Mouse (Mus musculus): ENCODE measurements around the gene Ephb1. TPM values are rescaled to one million over a fixed set of nuclear protein-coding genes. Genes with fewer than 3 reads are reported as not detected.

The Ephb1 gene
- total and polyA plus RNA-seq, 3 experiments, result not detected

GRCm38 (mm10) chr9:102310431-102310830 is 44.1 kb downstream of the Ephb1 start:
- no peaks in the 10 kb centered on the region for H3K79me2 ChIP-seq (replicated peaks; ENCODE audit: control insufficient read depth, extremely low read depth, insufficient read depth, poor library complexity, severe bottlenecking)
- H3K9me3 ChIP-seq (replicated peaks; ENCODE audit: low read length), result peaks cover 77% of the 10 kb centered on the region
- H3K4me1 ChIP-seq (ENCODE audit: control insufficient read depth in 1 of 2, insufficient read depth in 2 of 2), result no peaks in the 10 kb centered on the region
- H3K4me3 ChIP-seq (replicated peaks in 1 of 3; ENCODE audit: low read depth in 2 of 3, low read length in 2 of 3, poor library complexity in 1 of 3), result no peak overlapping the region
- no peak overlapping the region for H3K27ac ChIP-seq (ENCODE audit: insufficient read depth, low read depth)
- no peak overlapping the region for H3K4me2 ChIP-seq (ENCODE audit: insufficient read depth, low read depth, poor library complexity, severe bottlenecking)
- H3K9ac ChIP-seq (ENCODE audit: insufficient read depth, low read depth), result no peak overlapping the region
- no peaks in the 10 kb centered on the region for H3K27me3 ChIP-seq (replicated peaks)
- no peak for TF ChIP-seq BHLHE40 (IDR thresholded peaks at IDR 0.05; ENCODE audit: low read depth, low read length)
- TF ChIP-seq KAT2A (IDR thresholded peaks at IDR 0.05; ENCODE audit: insufficient replicate concordance, low read length), result no peak
- no peak for TF ChIP-seq POLR2AphosphoS2 (IDR thresholded peaks at IDR 0.05; ENCODE audit: low read depth, low read length)
- no peak for TF ChIP-seq MYC (IDR thresholded peaks at IDR 0.05; ENCODE audit: low read depth, low read length)
- TF ChIP-seq HCFC1 (IDR thresholded peaks at IDR 0.05; ENCODE audit: low read depth, low read length), result no peak
- TF ChIP-seq CHD2 (IDR thresholded peaks at IDR 0.05; ENCODE audit: low read length), result no peak
- no peak for TF ChIP-seq UBTF (IDR thresholded peaks at IDR 0.05; ENCODE audit: low read depth, low read length)
- TF ChIP-seq ZC3H11A (IDR thresholded peaks at IDR 0.05; ENCODE audit: low read depth, low read length), result no peak
- TF ChIP-seq JUN (IDR thresholded peaks at IDR 0.05; ENCODE audit: insufficient read depth, low read depth, low read length), result no peak
- no peak for TF ChIP-seq TCF12 (IDR thresholded peaks at IDR 0.05; ENCODE audit: low read depth, low read length)
- TF ChIP-seq IRF4 (IDR thresholded peaks at IDR 0.05; ENCODE audit: low read depth, low read length), result no peak
- no peak for TF ChIP-seq SIN3A (IDR thresholded peaks at IDR 0.05; ENCODE audit: low read length)
- in situ Hi-C loops (cut with MboI; ENCODE audit: low pct_ligation_motif_present, low pct_unique_long_range_greater_than_20kb, low sequenced_read_pairs), result no loop called here
- H3K36me3 ChIP-seq (replicated peaks in 1 of 2; ENCODE audit: control insufficient read depth in 1 of 2, insufficient read depth in 1 of 2, low read length in 1 of 2), result no peaks in the 10 kb centered on the region
- no peak for DNase-seq (ENCODE audit: extremely low read depth)
- dilution Hi-C loops (cut with MboI; ENCODE audit: extremely low pct_ligation_motif_present, extremely low pct_unique_long_range_greater_than_20kb, low sequenced_read_pairs), result no loop called here

GRCm38 (mm10) chr9:102309278-102309677 is 45.2 kb downstream of the Ephb1 start:
- no peak overlapping the region for H3K27ac ChIP-seq (ENCODE audit: insufficient read depth, low read depth)
- peaks cover 78% of the 10 kb centered on the region for H3K9me3 ChIP-seq (replicated peaks; ENCODE audit: low read length)
- H3K4me3 ChIP-seq (replicated peaks in 1 of 3; ENCODE audit: low read depth in 2 of 3, low read length in 2 of 3, poor library complexity in 1 of 3), result no peak overlapping the region
- H3K79me2 ChIP-seq (replicated peaks; ENCODE audit: control insufficient read depth, extremely low read depth, insufficient read depth, poor library complexity, severe bottlenecking), result no peaks in the 10 kb centered on the region
- H3K4me2 ChIP-seq (ENCODE audit: insufficient read depth, low read depth, poor library complexity, severe bottlenecking), result no peak overlapping the region
- no peaks in the 10 kb centered on the region for H3K4me1 ChIP-seq (ENCODE audit: control insufficient read depth in 1 of 2, insufficient read depth in 2 of 2)
- dilution Hi-C loops (cut with MboI; ENCODE audit: extremely low pct_ligation_motif_present, extremely low pct_unique_long_range_greater_than_20kb, low sequenced_read_pairs) (no loop called here), in situ Hi-C loops (cut with MboI; ENCODE audit: low pct_ligation_motif_present, low pct_unique_long_range_greater_than_20kb, low sequenced_read_pairs) (no loop called here)
- no peaks in the 10 kb centered on the region for H3K27me3 ChIP-seq (replicated peaks)
- DNase-seq (ENCODE audit: extremely low read depth), result no peak
- TF ChIP-seq UBTF (IDR thresholded peaks at IDR 0.05; ENCODE audit: low read depth, low read length), result no peak
- no peak for TF ChIP-seq GABPA (IDR thresholded peaks at IDR 0.05; ENCODE audit: insufficient replicate concordance, low read depth, low read length)
- no peak for TF ChIP-seq MAFK (IDR thresholded peaks at IDR 0.05; ENCODE audit: insufficient replicate concordance, low read length)
- TF ChIP-seq ZKSCAN1 (IDR thresholded peaks at IDR 0.05; ENCODE audit: borderline replicate concordance, low read depth, low read length), result no peak
- no peak for TF ChIP-seq MXI1 (IDR thresholded peaks at IDR 0.05; ENCODE audit: low read depth, low read length)
- TF ChIP-seq JUN (IDR thresholded peaks at IDR 0.05; ENCODE audit: insufficient read depth, low read depth, low read length), result no peak
- TF ChIP-seq JUND (conservative IDR thresholded peaks at IDR 0.05; ENCODE audit: low read depth, low read length), result no peak
- TF ChIP-seq RCOR1 (conservative IDR thresholded peaks at IDR 0.05; ENCODE audit: low read depth, low read length), result no peak
- no peak overlapping the region for H3K9ac ChIP-seq (ENCODE audit: insufficient read depth, low read depth)
- no peaks in the 10 kb centered on the region for H3K36me3 ChIP-seq (replicated peaks in 1 of 2; ENCODE audit: control insufficient read depth in 1 of 2, insufficient read depth in 1 of 2, low read length in 1 of 2)

Measured in CH12.LX (cell line).